Mouse (Mus musculus) brown adipose tissue, adult 24 weeks (tissue): Measurements from ENCODE around the gene Ncbp1. TPM values are rescaled to one million over a fixed set of nuclear protein-coding genes. Genes with fewer than 3 reads are reported as not detected.
A peak's percentile ranks its signal among the peaks of the same experiment; 100 is the strongest.
"Not testable (repeated sequence)": the region's sequence is repeated elsewhere in the genome, so short reads cannot be mapped to it uniquely, and the experiment has no call there.

ENCODE experiments used
- H3K27ac ChIP-seq: fragments of 200-500 bp; replicated peaks from 2 replicates; pipeline ENCODE4 v1.5.1; 2012; ENCODE audit warnings: low read depth, mild to moderate bottlenecking, low read length
- H3K4me1 ChIP-seq: fragments of 200-500 bp; 2 replicates; pipeline ENCODE4 v1.6.1; 2012; ENCODE audit warnings: low read length, mixed read lengths; ENCODE audit not compliant: control insufficient read depth, insufficient read depth, insufficient read length
- H3K4me3 ChIP-seq: fragments of 200-500 bp; 2 replicates; pipeline ENCODE4 v1.5.1; 2012; ENCODE audit warnings: low read depth, mild to moderate bottlenecking, low read length, moderate library complexity; ENCODE audit not compliant: insufficient read depth
- polyA plus RNA-seq: library from polyadenylated mRNA; stranded (reverse); fragments of >200 nt; gene quantifications from 2 replicates; pipeline ENCODE4 v1.2.4, GENCODE M21; 2012; ENCODE audit not compliant: missing spikeins, insufficient read depth, insufficient read length

Gene Ncbp1
- polyA plus RNA-seq, 1 experiment, result 24.7 TPM

DNA sequence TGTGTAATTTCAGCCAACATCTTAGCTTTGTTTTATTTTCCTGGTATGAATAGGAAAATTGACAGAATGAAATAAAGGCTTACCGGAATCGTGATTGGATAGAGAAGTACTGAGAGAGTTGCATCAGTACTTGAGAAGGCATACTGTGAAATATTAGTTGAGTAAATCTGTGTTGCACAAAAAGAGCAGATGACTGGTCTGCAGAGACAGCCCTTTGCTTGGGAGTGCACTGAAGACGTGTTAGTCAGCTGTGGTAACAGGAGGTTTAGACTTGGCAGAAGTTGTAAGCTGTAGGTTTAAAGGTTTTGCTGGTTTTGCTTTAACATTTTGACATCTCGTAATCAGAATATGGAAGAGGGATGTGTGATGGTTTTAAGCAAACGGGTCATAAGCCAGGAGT, 27.4 kb downstream of the Ncbp1 start:
- H3K4me1 ChIP-seq, result no peaks in the 10 kb centered on the region
- H3K4me3 ChIP-seq, result no peak overlapping the region
- H3K27ac ChIP-seq, result no peak overlapping the region

DNA sequence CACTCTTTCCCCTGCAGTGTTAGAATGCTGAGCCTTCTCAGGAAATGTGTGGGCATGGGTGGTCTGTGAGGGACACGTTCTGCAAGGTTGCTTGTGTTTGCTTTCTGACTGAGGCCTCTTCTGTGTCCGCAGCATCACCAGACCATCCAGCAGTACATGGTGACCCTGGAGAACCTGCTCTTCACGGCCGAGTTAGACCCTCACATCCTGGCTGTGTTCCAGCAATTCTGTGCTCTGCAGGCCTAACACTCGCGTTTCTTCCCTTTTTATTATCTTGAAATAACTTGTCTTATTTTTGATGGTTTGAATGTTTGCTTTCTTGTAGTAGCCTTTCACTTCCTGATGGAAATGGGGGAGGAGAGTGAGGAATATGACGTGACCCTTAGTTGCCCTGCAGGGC, 33.3 kb downstream of the Ncbp1 start:
- Histone ChIP-seq H3K27ac (no peak overlapping the region), H3K4me1 (no peaks in the 10 kb centered on the region), H3K4me3 (no peak overlapping the region)

DNA sequence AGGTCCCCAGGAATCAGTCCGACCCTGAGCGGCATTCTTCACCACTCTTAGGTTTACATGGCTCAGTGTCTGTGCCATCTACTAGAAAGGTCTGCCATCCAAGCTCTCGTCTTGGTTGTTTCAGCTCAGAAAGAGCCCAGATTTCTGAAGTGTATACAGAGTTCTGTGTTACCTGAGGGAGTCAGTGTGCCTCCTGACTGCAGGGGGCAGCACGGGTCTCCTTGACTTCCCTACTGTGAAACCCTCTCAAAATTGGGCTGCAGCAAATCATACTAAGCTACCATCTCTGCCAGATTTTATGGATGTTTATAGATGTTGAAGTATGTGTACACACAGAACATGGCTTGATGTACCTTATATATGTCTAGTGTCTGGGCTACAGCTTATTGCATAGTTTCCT, 37.9 kb downstream of the Ncbp1 start:
- H3K27ac ChIP-seq, result no peak overlapping the region
- no peaks in the 10 kb centered on the region for H3K4me1 ChIP-seq
- no peak overlapping the region for H3K4me3 ChIP-seq

DNA sequence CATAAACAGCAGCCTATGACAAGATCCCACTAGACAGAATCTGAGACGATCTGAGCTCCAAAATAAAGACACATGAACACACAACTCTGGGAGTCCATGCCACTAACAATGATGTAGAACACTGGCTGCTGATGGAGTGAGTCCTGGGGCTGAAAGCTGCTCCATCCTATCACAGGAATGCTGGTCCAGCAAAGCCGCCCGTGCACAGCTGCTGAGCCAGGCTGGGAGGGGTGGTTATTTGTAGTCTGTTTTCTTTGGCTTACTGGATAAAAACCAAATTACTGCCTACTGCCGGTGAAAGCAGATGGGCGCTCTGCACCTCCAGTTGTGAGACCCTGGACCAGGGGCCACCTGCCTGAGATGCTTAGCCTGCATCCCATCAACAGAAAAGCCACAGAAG, 38.6 kb downstream of the Ncbp1 start:
- Histone ChIP-seq H3K27ac (no peak overlapping the region), H3K4me1 (no peaks in the 10 kb centered on the region), H3K4me3 (no peak overlapping the region)

DNA sequence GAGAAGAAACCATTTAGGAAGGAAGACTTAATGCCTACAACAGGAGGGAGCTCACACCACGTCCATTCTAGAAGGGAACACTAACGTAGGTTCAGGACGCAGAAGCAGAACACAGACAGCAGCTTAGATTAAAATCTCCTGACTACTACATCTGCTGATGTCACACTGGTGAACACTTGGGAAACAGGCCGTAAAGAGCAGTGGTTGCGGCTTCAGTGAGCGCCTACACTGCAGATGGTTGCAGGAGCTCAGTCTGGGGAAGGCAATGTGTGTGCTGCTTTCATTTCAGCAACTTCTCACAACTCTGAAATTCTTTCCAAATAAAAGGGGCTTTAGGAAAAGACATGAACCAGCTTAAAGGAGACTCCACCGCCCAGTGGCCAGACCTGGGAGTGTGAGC, 39.1 kb downstream of the Ncbp1 start:
- H3K27ac ChIP-seq, result no peak overlapping the region
- H3K4me3 ChIP-seq, result no peak overlapping the region
- no peaks in the 10 kb centered on the region for H3K4me1 ChIP-seq

DNA sequence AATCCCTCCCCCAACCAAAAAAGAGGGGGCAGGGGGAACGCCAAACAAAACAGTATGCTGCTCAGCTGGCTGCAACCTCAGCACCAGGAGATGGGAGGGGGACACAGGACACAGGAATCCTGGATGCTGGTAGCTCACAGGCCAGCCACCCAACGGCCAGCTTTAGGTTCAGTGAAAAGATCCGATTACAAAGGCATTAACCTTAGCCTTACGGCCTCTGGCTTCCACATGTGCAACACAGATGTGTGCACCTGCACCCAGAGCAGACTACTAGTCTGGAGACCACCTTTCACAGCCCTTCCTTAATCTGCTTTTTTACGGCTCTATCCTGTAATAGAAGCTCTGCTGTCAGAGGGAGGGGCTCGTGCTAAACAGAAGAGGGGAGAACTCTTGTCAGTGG, 42.8 kb downstream of the Ncbp1 start:
- no peak overlapping the region for H3K27ac ChIP-seq

DNA sequence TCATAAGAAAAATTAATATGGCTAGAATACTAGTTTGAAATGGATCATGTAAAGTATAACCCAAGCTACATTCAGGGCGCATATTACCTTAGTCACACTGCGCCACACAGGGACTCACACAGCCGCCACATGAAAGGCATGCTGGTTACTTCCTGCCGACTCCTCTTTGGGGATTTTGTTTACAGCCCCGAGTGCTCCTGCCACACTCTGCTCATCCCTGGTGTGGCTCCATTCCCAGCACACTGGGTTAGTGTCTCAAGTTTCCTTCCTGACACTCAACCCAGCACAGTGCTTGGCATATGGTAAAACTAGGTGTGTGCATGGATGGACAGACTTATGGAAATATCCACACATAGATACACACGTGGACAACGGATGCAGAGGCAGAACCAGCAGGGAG, 43.8 kb downstream of the Ncbp1 start:
- Histone ChIP-seq H3K4me1 (no peaks in the 10 kb centered on the region), H3K27ac (no peak overlapping the region), H3K4me3 (no peak overlapping the region)

More for the DNA sequence above, 42.8 kb downstream of the Ncbp1 start:
- H3K4me3 ChIP-seq, result no peak overlapping the region
- H3K4me1 ChIP-seq, result no peaks in the 10 kb centered on the region

DNA sequence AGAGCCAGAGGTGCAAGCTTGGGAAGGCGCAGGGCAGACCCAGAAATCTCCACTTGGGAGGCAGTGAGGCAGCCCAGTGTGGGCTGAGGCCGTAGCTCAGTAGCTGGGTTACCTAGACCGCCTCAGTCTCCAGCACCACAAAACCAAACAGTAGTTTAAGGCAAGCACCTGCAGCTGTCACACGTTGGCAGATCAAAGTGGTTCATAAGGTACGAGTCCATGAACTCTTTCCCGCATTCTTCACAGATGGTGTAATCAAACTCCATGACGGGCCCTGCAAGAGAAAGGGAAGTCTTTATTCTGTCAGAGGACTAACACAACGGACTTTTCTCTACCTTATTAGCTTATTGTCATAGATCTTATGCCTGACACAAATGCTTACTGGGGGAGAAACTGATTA, 47.0 kb downstream of the Ncbp1 start:
- no peaks in the 10 kb centered on the region for H3K4me1 ChIP-seq
- H3K27ac ChIP-seq, result no peak overlapping the region
- no peak overlapping the region for H3K4me3 ChIP-seq

DNA sequence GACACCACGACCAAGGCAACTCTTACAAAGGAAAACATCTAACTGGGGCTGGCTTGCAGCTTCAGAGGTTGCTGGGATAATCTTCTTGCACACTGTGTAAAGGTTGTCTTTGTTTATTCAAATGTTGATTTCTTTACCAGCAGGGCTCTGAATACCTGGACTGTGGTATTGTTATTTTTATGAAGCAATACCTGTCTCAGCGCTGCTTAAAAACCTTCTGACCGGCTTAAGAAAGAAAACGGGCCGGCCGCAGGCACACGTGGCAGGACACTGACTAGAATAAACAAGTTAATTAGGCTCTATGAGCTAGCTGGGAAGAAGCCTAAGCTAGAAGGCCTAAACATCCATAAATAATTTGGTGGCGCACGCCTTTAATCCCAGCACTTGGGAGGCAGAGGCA, 47.5 kb downstream of the Ncbp1 start:
- H3K27ac ChIP-seq, result no peak overlapping the region
- no peak overlapping the region for H3K4me3 ChIP-seq
- no peaks in the 10 kb centered on the region for H3K4me1 ChIP-seq

DNA sequence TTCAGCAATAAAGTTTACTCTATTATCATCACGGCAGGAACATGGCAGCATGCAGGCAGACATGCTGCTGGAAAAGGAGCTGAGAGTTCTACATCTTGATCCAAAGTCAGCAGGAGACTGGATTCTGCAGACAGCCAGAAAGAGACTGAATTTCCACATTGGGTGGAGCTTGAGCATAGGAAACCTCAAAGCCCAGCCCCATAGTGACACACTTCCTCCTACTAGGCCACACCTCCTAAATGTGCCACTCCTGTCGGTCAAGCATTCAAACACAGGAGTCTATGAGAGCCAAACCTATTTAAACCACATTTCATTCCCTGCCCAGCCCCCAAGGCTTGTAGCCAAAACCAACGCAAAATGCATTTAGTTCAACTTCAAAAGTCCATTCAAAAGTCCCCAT, 48.1 kb downstream of the Ncbp1 start:
- no peak overlapping the region for H3K4me3 ChIP-seq
- no peak overlapping the region for H3K27ac ChIP-seq
- H3K4me1 ChIP-seq, result no peaks in the 10 kb centered on the region

DNA sequence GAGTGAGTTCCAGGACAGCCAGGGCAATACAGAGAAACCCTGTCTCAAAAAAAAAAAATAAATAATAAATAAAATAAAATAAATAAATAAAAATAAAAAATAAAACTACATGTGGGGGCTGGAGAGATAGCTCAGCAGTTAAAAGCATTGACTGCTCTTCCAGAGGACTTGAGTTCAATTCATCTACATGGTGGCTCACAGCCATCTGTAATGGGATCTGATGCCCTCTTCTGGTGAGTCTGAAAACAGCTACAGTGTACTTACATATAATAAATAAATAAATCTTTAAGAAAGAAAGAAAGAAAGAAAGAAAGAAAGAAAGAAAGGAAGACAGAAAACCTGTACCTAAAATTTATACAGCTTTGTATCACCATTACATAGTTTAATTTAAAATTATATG, 53.6 kb downstream of the Ncbp1 start:
- not testable (repeated sequence) for H3K4me1 ChIP-seq, H3K27ac ChIP-seq, H3K4me3 ChIP-seq

DNA sequence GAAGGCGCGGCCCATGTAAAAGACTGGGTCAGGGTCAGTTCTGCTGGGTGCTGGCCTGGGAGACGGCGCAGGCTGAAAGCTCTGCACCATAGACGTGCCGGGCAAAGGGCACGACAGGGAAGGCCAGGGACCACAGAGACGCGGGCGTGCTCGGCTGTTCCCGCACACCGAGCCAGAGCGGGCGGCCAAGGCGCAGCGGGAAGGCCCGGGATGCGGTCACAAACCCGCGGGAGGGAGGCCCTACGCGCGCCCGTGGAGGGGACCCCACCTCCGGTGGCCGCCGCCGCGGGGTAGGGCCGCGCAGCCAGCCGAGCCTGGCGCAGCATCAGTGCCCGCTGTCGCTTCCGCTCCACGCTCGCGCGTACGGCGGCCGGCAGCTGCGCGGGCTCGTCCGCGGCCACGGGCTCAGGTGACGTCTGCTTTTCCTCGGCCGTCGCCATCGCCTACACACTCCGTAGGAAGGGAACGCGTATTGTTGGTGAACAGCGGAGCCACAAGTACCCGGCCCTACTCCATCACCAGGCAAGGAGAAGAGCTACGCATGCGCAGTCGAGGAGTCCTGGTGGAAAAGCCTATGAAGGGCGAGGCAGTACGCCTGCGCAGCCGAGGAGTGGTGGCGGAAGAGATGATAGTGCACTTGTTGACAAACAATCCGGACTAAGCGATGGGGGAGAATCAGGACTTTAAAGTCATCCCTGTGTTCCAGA, 57.5 kb downstream of the Ncbp1 start, which contains the start of gene Xpa:
Gene Xpa, minus strand, starts transcription at position 531 of the 707 bp plus-strand sequence.
- Histone ChIP-seq H3K4me1 (peaks cover 6% of the 10 kb centered on the region; the same call in 1 of the 2 replicates), H3K4me3 (peak within 1 kb of the TSS; percentile 83), H3K27ac (peak within 1 kb of the TSS; percentile 79)

DNA sequence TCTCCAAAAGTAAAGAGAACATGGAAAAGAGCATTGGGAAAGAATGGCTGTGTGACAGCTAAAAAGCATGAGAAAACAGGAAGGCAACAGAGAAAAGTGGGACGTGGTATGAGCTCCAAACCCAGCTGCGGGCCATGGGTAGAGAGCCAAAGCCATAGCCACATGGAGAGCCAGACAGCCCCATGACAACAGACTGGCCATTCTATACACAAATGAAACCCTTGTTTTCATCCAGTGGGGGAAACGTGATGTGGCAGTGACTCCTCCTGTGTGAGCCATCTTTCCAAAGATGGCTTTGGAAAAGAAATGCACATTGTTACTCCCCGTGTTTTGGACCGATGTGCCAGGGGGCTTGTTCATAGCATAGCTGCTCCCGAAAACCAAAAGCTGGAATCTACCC, 58.1 kb downstream of the Ncbp1 start:
- Histone ChIP-seq H3K27ac (peak overlapping the region; percentile 79), H3K4me3 (peak overlapping the region; percentile 83), H3K4me1 (peaks cover 6% of the 10 kb centered on the region; the same call in 1 of the 2 replicates)

DNA sequence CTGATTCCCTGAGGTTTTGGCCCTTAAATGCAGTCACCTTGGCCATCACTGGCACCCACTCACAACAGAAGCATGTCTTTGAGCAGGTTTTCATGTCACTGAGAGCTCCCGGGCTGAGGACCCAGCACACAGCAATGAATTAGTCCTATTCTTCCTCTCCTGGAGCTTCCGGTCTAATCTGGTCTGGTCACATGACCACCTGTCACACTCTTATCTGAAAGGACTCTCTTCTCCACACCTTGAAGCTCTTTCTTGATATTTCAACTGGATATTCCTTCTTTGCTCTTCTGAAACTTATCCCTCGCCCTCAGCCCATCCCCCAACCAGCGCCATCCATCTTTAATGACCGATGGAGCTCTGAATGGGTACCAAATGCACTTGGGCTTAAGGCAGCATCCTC, 59.7 kb downstream of the Ncbp1 start:
- H3K4me1 ChIP-seq, result peaks cover 6% of the 10 kb centered on the region; the same call in 1 of the 2 replicates
- H3K27ac ChIP-seq, result no peak overlapping the region
- H3K4me3 ChIP-seq, result no peak overlapping the region

DNA sequence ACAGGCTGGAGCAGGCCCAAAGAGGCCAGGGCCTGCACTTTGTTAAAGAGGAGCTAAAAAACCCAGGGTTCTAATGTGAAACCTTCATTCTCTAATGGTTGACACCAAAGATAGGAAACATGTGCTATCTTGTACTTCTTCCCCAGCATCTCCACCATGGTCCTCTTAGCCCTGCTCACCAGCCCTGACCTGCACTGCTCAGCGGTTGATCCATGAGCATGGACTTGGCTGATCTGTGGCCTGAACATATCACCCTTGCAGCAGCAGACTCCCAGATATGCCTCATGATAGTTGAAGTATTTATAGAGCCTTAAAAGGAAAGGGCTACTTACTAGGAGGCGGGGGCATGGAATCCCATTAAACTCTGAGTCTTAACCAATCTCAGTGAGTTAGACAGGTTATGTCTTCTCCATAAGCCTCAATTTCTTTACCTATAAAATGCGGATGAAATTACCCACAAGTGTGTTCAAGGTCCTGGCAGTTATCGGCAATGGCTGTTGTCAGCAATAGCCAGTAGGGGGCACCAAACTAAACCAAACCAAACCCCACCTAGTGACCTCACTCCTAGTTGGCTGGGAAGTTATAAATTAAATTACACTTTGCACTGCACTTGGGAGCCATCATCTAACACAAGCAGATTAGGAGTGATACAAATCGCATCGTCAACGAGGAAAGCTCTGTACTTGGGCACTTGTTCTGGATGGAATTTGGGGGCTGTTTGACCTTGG, 63.6 kb downstream of the Ncbp1 start:
- no peaks in the 10 kb centered on the region for H3K4me1 ChIP-seq
- peak overlapping the region; percentile 21 for H3K4me3 ChIP-seq
- H3K27ac ChIP-seq, result no peak overlapping the region

DNA sequence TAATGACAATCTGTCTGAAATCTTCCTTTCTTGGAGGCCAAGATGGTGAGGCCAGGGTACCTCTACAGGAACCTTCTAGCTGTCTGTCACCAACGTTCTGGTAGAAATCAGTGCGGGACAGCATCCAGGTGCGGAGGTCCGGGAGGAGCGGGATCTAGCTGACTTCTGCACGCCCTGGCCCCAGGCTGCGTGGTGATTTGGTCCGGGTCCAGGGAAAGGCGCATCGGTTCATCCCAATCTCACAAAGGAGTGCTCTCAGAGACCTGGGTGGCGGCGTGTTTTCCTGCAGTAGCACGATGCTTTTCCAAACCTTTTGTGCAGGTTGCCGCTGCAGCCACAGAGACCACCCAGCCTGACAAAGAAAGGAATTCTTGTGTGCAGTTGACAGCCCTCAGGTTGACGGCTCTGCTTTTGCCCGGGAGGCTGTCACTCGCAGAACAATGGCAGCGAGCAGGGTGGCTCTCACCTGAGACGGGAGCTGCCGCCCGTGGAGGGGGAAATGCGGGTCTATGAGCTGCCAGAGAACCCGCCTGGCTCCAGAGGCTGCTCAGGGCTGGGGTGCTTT, 64.2 kb downstream of the Ncbp1 start:
- H3K4me1 ChIP-seq, result no peaks in the 10 kb centered on the region
- H3K27ac ChIP-seq, result no peak overlapping the region
- peak overlapping the region; percentile 21 for H3K4me3 ChIP-seq
